Comparison of ENCODE assay signal across 8 mouse cellular contexts in genomic region chr6:108784796-108785195, GRCm38 (mm10). TPM values are rescaled to one million over a fixed set of nuclear protein-coding genes. Genes with fewer than 3 reads are reported as not detected.
A peak's percentile ranks its signal among the peaks of the same experiment; 100 is the strongest.
DNase-seq lines count a peak whose midpoint lies in the region; ATAC-seq and TF ChIP-seq lines count a peak whose summit lies in the region.

No protein-coding gene starts in this region.

- no peak for TF ChIP-seq EP300 in liver, postnatal 0 days (IDR thresholded peaks at IDR 0.05; ENCODE audit: low read depth)

- peak overlapping the region; percentile 81 for H3K4me2 ChIP-seq in heart, embryonic 14.5 days (ENCODE audit: low read length)
- H3K4me2 ChIP-seq in hindbrain, embryonic 11.5 days (replicated peaks; ENCODE audit: low read depth, low read length), result peak overlapping the region; percentile 79; the same call in 1 of the 2 replicates
- H3K4me2 ChIP-seq in liver, postnatal 0 days (ENCODE audit: low read depth, low read length), result peak overlapping the region; percentile 85

- 30% methylated on average over 5 of the region's 5 CpGs for WGBS in heart, embryonic 14.5 days
- WGBS in hindbrain, embryonic 11.5 days, result 72% methylated on average over 5 of the region's 5 CpGs
- 16% methylated on average over 5 of the region's 5 CpGs for WGBS in liver, postnatal 0 days (ENCODE audit: insufficient replicate concordance)

- H3K36me3 ChIP-seq in heart, embryonic 14.5 days (ENCODE audit: control insufficient read depth, insufficient read depth, low read length), result no peaks in the 10 kb centered on the region
- no peaks in the 10 kb centered on the region for H3K36me3 ChIP-seq in hindbrain, embryonic 11.5 days (ENCODE audit: control insufficient read depth, insufficient read depth, low read length)
- H3K36me3 ChIP-seq in liver, postnatal 0 days (replicated peaks; ENCODE audit: insufficient read depth, low read length), result no peaks in the 10 kb centered on the region

- no peaks in the 10 kb centered on the region for H3K27me3 ChIP-seq in heart, embryonic 14.5 days (ENCODE audit: control insufficient read depth, insufficient read depth, low read length)
- H3K27me3 ChIP-seq in hindbrain, embryonic 11.5 days (ENCODE audit: control insufficient read depth, insufficient read depth, low read length), result no peaks in the 10 kb centered on the region
- H3K27me3 ChIP-seq in liver, postnatal 0 days (ENCODE audit: insufficient read depth, low read length), result no peaks in the 10 kb centered on the region

- H3K9ac ChIP-seq in heart, embryonic 14.5 days (ENCODE audit: low read length), result peak overlapping the region; percentile 98
- no peak overlapping the region for H3K9ac ChIP-seq in hindbrain, embryonic 11.5 days (ENCODE audit: low read depth, low read length)
- H3K9ac ChIP-seq in liver, postnatal 0 days (replicated peaks), result peak overlapping the region; percentile 91; the same call in 1 of the 2 replicates

- TF ChIP-seq CTCF in liver, postnatal 0 days (IDR thresholded peaks at IDR 0.05; ENCODE audit: low read depth), result peak; percentile 33

- H3K4me1 ChIP-seq in heart, embryonic 14.5 days (ENCODE audit: control insufficient read depth in 2 of 2, insufficient read depth in 2 of 2, low read length in 2 of 2), result peaks cover 6 to 19% of the 10 kb centered on the region in 2 experiments
- peaks cover 4% of the 10 kb centered on the region; the same call in 1 of the 2 replicates for H3K4me1 ChIP-seq in hindbrain, embryonic 11.5 days (replicated peaks; ENCODE audit: control insufficient read depth, insufficient read depth, low read length)
- peaks cover 16% of the 10 kb centered on the region for H3K4me1 ChIP-seq in liver, postnatal 0 days (ENCODE audit: insufficient read depth)

- no peak for DNase-seq in heart, adult 18-20 months
- DNase-seq in MN1 (ENCODE audit: low spot score), result peak; percentile 39
- DNase-seq in hindbrain, embryonic 11.5 days (ENCODE audit: low spot score), result no peak
- no peak for DNase-seq in liver, postnatal 0 days
- DNase-seq in cerebellum, adult 8-10 months, result no peak
- DNase-seq in right cerebral cortex, postnatal 4 days, result no peak
- no peak for DNase-seq in layer of hippocampus, adult 9-10 months (ENCODE audit: low spot score)

- H3K4me3 ChIP-seq in heart, embryonic 14.5 days (ENCODE audit: control insufficient read depth in 1 of 2, insufficient read depth in 1 of 2, low read depth in 1 of 2, low read length in 2 of 2), result peak overlapping the region in 1 of 2 experiments; percentile 100; a peak in 2 of 4 replicates
- H3K4me3 ChIP-seq in hindbrain, embryonic 11.5 days (ENCODE audit: low read depth, low read length), result no peak overlapping the region
- peak overlapping the region; percentile 96 for H3K4me3 ChIP-seq in liver, postnatal 0 days (ENCODE audit: low read depth, low read length)

- no peaks in the 10 kb centered on the region for H3K9me3 ChIP-seq in heart, embryonic 14.5 days (ENCODE audit: control insufficient read depth, low read length)
- H3K9me3 ChIP-seq in hindbrain, embryonic 11.5 days (ENCODE audit: control insufficient read depth, low read length), result no peaks in the 10 kb centered on the region
- no peaks in the 10 kb centered on the region for H3K9me3 ChIP-seq in liver, postnatal 0 days (ENCODE audit: low read length)

- ATAC-seq in heart, embryonic 14.5 days (ENCODE audit: insufficient number of reproducible peaks, insufficient read depth, low FRiP score, low read depth), result no peak
- no peak for ATAC-seq in hindbrain, embryonic 11.5 days (ENCODE audit: low FRiP score)
- ATAC-seq in liver, postnatal 0 days, result peak; percentile 27; the same call in 1 of the 2 replicates

- no peak overlapping the region for H3K27ac ChIP-seq in heart, embryonic 14.5 days (replicated peaks in 1 of 2; ENCODE audit: control insufficient read depth in 1 of 2, insufficient read depth in 1 of 2, low read depth in 2 of 2, low read length in 2 of 2)
- no peak overlapping the region for H3K27ac ChIP-seq in hindbrain, embryonic 11.5 days (ENCODE audit: low read depth, low read length)
- peak overlapping the region; percentile 88; the same call in 1 of the 2 replicates for H3K27ac ChIP-seq in liver, postnatal 0 days (ENCODE audit: low read depth)

RNA-seq across cellular contexts. Expression of gene Arl8b, which starts 1.9 kb away (rescaled TPM):
- polyA plus RNA-seq in heart, embryonic 14.5 days (2014; fragmentation: Nextera tagmentation; extraction: Ambion mirVana), result 71.5 and 72.0 TPM in 2 replicates
- total RNA-seq in heart, adult 18-20 months (2021), result 100 to 1,000 TPM in 1 of 2 experiments, 10 to 100 TPM in 1; 97.1 to 101 TPM
- polyA plus RNA-seq in hindbrain, embryonic 11.5 days (2014; fragmentation: Nextera tagmentation; extraction: Ambion mirVana), result 77.3 and 88.5 TPM in 2 replicates
- polyA plus RNA-seq in liver, postnatal 0 days (2015; fragmentation: Nextera tagmentation; extraction: Ambion mirVana), result 33.2 and 34.5 TPM in 2 replicates

RNA-seq across cellular contexts. Expression of gene Edem1, which starts 43.6 kb away (rescaled TPM):
- 15.9 and 17.6 TPM in 2 replicates for polyA plus RNA-seq in heart, embryonic 14.5 days (2014; fragmentation: Nextera tagmentation; extraction: Ambion mirVana)
- total RNA-seq in heart, adult 18-20 months (2021), result 10 to 100 TPM; 11.7 to 18.7 TPM
- polyA plus RNA-seq in hindbrain, embryonic 11.5 days (2014; fragmentation: Nextera tagmentation; extraction: Ambion mirVana), result 22.0 and 22.2 TPM in 2 replicates
- polyA plus RNA-seq in liver, postnatal 0 days (2015; fragmentation: Nextera tagmentation; extraction: Ambion mirVana), result 23.1 and 25.7 TPM in 2 replicates
